In genomic region chr7:16760292-16760691, GRCm38 (mm10) we compare ENCODE assay signal across 10 mouse cellular contexts. TPM values are rescaled to one million over a fixed set of nuclear protein-coding genes. Genes with fewer than 3 reads are reported as not detected.
DNase-seq lines count a peak whose midpoint lies in the region; ATAC-seq and TF ChIP-seq lines count a peak whose summit lies in the region.
"Had no signal": no experiment of that assay in that cellular context is flagged by ENCODE, and none has a peak within 500 bp of the region (broad histone marks: within the 10 kb centered on the region; RNA-seq: fewer than 3 reads in every experiment).

No protein-coding gene starts in this region.

- 0 out of 2 replicates have a peak, but pooled peaks have one; percentile 5 for TF ChIP-seq CTCF in intestine, postnatal 0 days (IDR thresholded peaks at IDR 0.05; ENCODE audit: low read depth)

- no peak for ATAC-seq in kidney, embryonic 14.5 days (ENCODE audit: low FRiP score, low TSS enrichment)
- ATAC-seq in embryonic facial prominence, embryonic 15.5 days (ENCODE audit: insufficient number of reproducible peaks, low FRiP score, low TSS enrichment, low read depth): peak; percentile 26; the same call in 1 of the 2 replicates
- 0 out of 2 replicates have a peak, but pooled peaks have one; percentile 25 for ATAC-seq in intestine, postnatal 0 days
- ATAC-seq in hindbrain, embryonic 12.5 days (ENCODE audit: low FRiP score): no peak
- ATAC-seq: Patski had no signal

- DNase-seq in kidney, adult 11 months: peak; percentile 19
- peak; percentile 74 for DNase-seq in lung, postnatal 36 days
- DNase-seq in spleen, adult 12 weeks (ENCODE audit: low spot score): no peak
- DNase-seq in left cerebral cortex, adult 8-10 months (ENCODE audit: low spot score in 2 of 2): no peak

- H3K9ac ChIP-seq in kidney, embryonic 14.5 days (ENCODE audit: low read depth, low read length): no peak overlapping the region
- H3K9ac ChIP-seq in embryonic facial prominence, embryonic 15.5 days: no peak overlapping the region
- no peak overlapping the region for H3K9ac ChIP-seq in intestine, postnatal 0 days (ENCODE audit: low read depth, low read length)
- no peak overlapping the region for H3K9ac ChIP-seq in hindbrain, embryonic 12.5 days
- H3K9ac ChIP-seq: hindbrain, embryonic 15.5 days had no signal

- peaks cover 9% of the 10 kb centered on the region for H3K4me1 ChIP-seq in kidney, embryonic 14.5 days (ENCODE audit: control insufficient read depth, insufficient read depth, low read length)
- H3K4me1 ChIP-seq in embryonic facial prominence, embryonic 15.5 days: peaks cover 14% of the 10 kb centered on the region
- no peaks in the 10 kb centered on the region for H3K4me1 ChIP-seq in intestine, postnatal 0 days (replicated peaks; ENCODE audit: control insufficient read depth, insufficient read depth, low read length)
- peaks cover 3% of the 10 kb centered on the region; the same call in 1 of the 2 replicates for H3K4me1 ChIP-seq in hindbrain, embryonic 12.5 days
- H3K4me1 ChIP-seq: hindbrain, embryonic 15.5 days had no signal

- H3K4me3 ChIP-seq in kidney, embryonic 14.5 days (ENCODE audit: low read length): no peak overlapping the region
- no peak overlapping the region for H3K4me3 ChIP-seq in embryonic facial prominence, embryonic 15.5 days (replicated peaks)
- no peak overlapping the region for H3K4me3 ChIP-seq in intestine, postnatal 0 days (ENCODE audit: low read depth, low read length)
- no peak overlapping the region for H3K4me3 ChIP-seq in hindbrain, embryonic 12.5 days
- H3K4me3 ChIP-seq: hindbrain, embryonic 15.5 days had no signal

- H3K36me3 ChIP-seq in kidney, embryonic 14.5 days (ENCODE audit: control insufficient read depth, insufficient read depth, low read length): no peaks in the 10 kb centered on the region
- no peaks in the 10 kb centered on the region for H3K36me3 ChIP-seq in embryonic facial prominence, embryonic 15.5 days
- no peaks in the 10 kb centered on the region for H3K36me3 ChIP-seq in intestine, postnatal 0 days (ENCODE audit: control insufficient read depth, insufficient read depth)
- H3K36me3 ChIP-seq in hindbrain, embryonic 12.5 days: no peaks in the 10 kb centered on the region
- H3K36me3 ChIP-seq: hindbrain, embryonic 15.5 days had no signal

- no peak overlapping the region for H3K4me2 ChIP-seq in kidney, embryonic 14.5 days (replicated peaks; ENCODE audit: low read depth, low read length)
- no peak overlapping the region for H3K4me2 ChIP-seq in embryonic facial prominence, embryonic 15.5 days (replicated peaks)
- no peak overlapping the region for H3K4me2 ChIP-seq in intestine, postnatal 0 days (replicated peaks; ENCODE audit: low read depth)
- no peak overlapping the region for H3K4me2 ChIP-seq in hindbrain, embryonic 12.5 days (replicated peaks)
- H3K4me2 ChIP-seq: hindbrain, embryonic 15.5 days had no signal

- H3K27ac ChIP-seq in kidney, embryonic 14.5 days (ENCODE audit: low read depth, low read length): no peak overlapping the region
- 0 out of 2 replicates have a peak overlapping the region, but pooled peaks have one; percentile 8 for H3K27ac ChIP-seq in embryonic facial prominence, embryonic 15.5 days (replicated peaks)
- no peak overlapping the region for H3K27ac ChIP-seq in intestine, postnatal 0 days (ENCODE audit: low read depth, low read length)
- no peak overlapping the region for H3K27ac ChIP-seq in hindbrain, embryonic 12.5 days
- H3K27ac ChIP-seq: hindbrain, embryonic 15.5 days had no signal

- H3K27me3 ChIP-seq in kidney, embryonic 14.5 days (ENCODE audit: control insufficient read depth, insufficient read depth, low read length): no peaks in the 10 kb centered on the region
- H3K27me3 ChIP-seq in embryonic facial prominence, embryonic 15.5 days: no peaks in the 10 kb centered on the region
- no peaks in the 10 kb centered on the region for H3K27me3 ChIP-seq in intestine, postnatal 0 days (replicated peaks; ENCODE audit: control insufficient read depth, insufficient read depth, low read length)
- H3K27me3 ChIP-seq in hindbrain, embryonic 12.5 days: no peaks in the 10 kb centered on the region
- H3K27me3 ChIP-seq: hindbrain, embryonic 15.5 days; Patski had no signal

- H3K9me3 ChIP-seq in kidney, embryonic 14.5 days (ENCODE audit: control insufficient read depth, low read length): no peaks in the 10 kb centered on the region
- H3K9me3 ChIP-seq in embryonic facial prominence, embryonic 15.5 days (replicated peaks): no peaks in the 10 kb centered on the region
- H3K9me3 ChIP-seq in intestine, postnatal 0 days (ENCODE audit: control insufficient read depth): no peaks in the 10 kb centered on the region
- H3K9me3 ChIP-seq in hindbrain, embryonic 12.5 days (replicated peaks): no peaks in the 10 kb centered on the region
- H3K9me3 ChIP-seq: hindbrain, embryonic 15.5 days had no signal

- 20% methylated on average over 8 of the region's 8 CpGs for WGBS in kidney, embryonic 14.5 days
- 19% methylated on average over 8 of the region's 8 CpGs for WGBS in embryonic facial prominence, embryonic 15.5 days
- 15% methylated on average over 8 of the region's 8 CpGs for WGBS in intestine, postnatal 0 days
- WGBS in hindbrain, embryonic 12.5 days: 25% methylated on average over 8 of the region's 8 CpGs

RNA-seq across cellular contexts. Expression of gene Slc1a5, which starts 20.8 kb away (rescaled TPM):
- 30.2 and 36.1 TPM in 2 replicates for polyA plus RNA-seq in kidney, embryonic 14.5 days (2014; fragmentation: Nextera tagmentation; extraction: Ambion mirVana)
- 34.5 and 35.5 TPM in 2 replicates for polyA plus RNA-seq in embryonic facial prominence, embryonic 15.5 days (2015; fragmentation: Nextera tagmentation; extraction: Ambion mirVana)
- 19.8 and 22.8 TPM in 2 replicates for polyA plus RNA-seq in intestine, postnatal 0 days (2015; fragmentation: Nextera tagmentation; extraction: Ambion mirVana)
- 20.2 and 20.5 TPM in 2 replicates for polyA plus RNA-seq in hindbrain, embryonic 12.5 days (2016; fragmentation: Nextera tagmentation; extraction: Ambion mirVana)
- total RNA-seq in left cerebral cortex, adult 8-10 months (2022): 1 to 10 TPM; 4.3 to 7.4 (median 7.0) TPM

RNA-seq across cellular contexts. Expression of gene Ap2s1, which starts 22.1 kb away (rescaled TPM):
- polyA plus RNA-seq in kidney, embryonic 14.5 days (2014; fragmentation: Nextera tagmentation; extraction: Ambion mirVana): 270 and 336 TPM in 2 replicates
- 273 and 275 TPM in 2 replicates for polyA plus RNA-seq in embryonic facial prominence, embryonic 15.5 days (2015; fragmentation: Nextera tagmentation; extraction: Ambion mirVana)
- 316 and 329 TPM in 2 replicates for polyA plus RNA-seq in intestine, postnatal 0 days (2015; fragmentation: Nextera tagmentation; extraction: Ambion mirVana)
- 262 and 292 TPM in 2 replicates for polyA plus RNA-seq in hindbrain, embryonic 12.5 days (2016; fragmentation: Nextera tagmentation; extraction: Ambion mirVana)
- 100 to 1,000 TPM; 244 to 255 (median 248) TPM for total RNA-seq in left cerebral cortex, adult 8-10 months (2022)

RNA-seq across cellular contexts. Expression of gene Ceacam9, which starts 38.6 kb away (rescaled TPM):
- not detected in 2 replicates for polyA plus RNA-seq in kidney, embryonic 14.5 days (2014; fragmentation: Nextera tagmentation; extraction: Ambion mirVana)
- polyA plus RNA-seq in embryonic facial prominence, embryonic 15.5 days (2015; fragmentation: Nextera tagmentation; extraction: Ambion mirVana): not detected in 2 replicates
- not detected in 2 replicates for polyA plus RNA-seq in intestine, postnatal 0 days (2015; fragmentation: Nextera tagmentation; extraction: Ambion mirVana)
- polyA plus RNA-seq in hindbrain, embryonic 12.5 days (2016; fragmentation: Nextera tagmentation; extraction: Ambion mirVana): not detected in 2 replicates
- under 1 TPM in 2 of 4 experiments, not detected in 2; 0.23 to 0.28 TPM for total RNA-seq in left cerebral cortex, adult 8-10 months (2022)
- polyA plus RNA-seq: Patski had no signal

RNA-seq across cellular contexts. Expression of gene Strn4, which starts 55.4 kb away (rescaled TPM):
- 75.5 and 111 TPM in 2 replicates for polyA plus RNA-seq in kidney, embryonic 14.5 days (2014; fragmentation: Nextera tagmentation; extraction: Ambion mirVana)
- polyA plus RNA-seq in embryonic facial prominence, embryonic 15.5 days (2015; fragmentation: Nextera tagmentation; extraction: Ambion mirVana): 108 and 114 TPM in 2 replicates
- polyA plus RNA-seq in intestine, postnatal 0 days (2015; fragmentation: Nextera tagmentation; extraction: Ambion mirVana): 33.7 and 35.8 TPM in 2 replicates
- 180 and 183 TPM in 2 replicates for polyA plus RNA-seq in hindbrain, embryonic 12.5 days (2016; fragmentation: Nextera tagmentation; extraction: Ambion mirVana)
- 100 to 1,000 TPM; 205 to 269 (median 250) TPM for total RNA-seq in left cerebral cortex, adult 8-10 months (2022)

RNA-seq across cellular contexts. Expression of gene Fkrp, which starts 56.2 kb away (rescaled TPM):
- polyA plus RNA-seq in kidney, embryonic 14.5 days (2014; fragmentation: Nextera tagmentation; extraction: Ambion mirVana): 23.6 and 31.1 TPM in 2 replicates
- polyA plus RNA-seq in embryonic facial prominence, embryonic 15.5 days (2015; fragmentation: Nextera tagmentation; extraction: Ambion mirVana): 27.8 and 30.3 TPM in 2 replicates
- 12.3 and 12.7 TPM in 2 replicates for polyA plus RNA-seq in intestine, postnatal 0 days (2015; fragmentation: Nextera tagmentation; extraction: Ambion mirVana)
- polyA plus RNA-seq in hindbrain, embryonic 12.5 days (2016; fragmentation: Nextera tagmentation; extraction: Ambion mirVana): 38.7 and 39.1 TPM in 2 replicates
- 10 to 100 TPM; 49.6 to 68.2 (median 56.9) TPM for total RNA-seq in left cerebral cortex, adult 8-10 months (2022)

Comparison
In these comparisons a context has a peak if more than half of its experiments do, and no peak if none do; other contexts are left out.
1. DNase-seq: peak in kidney, adult 11 months (single experiment) and lung, postnatal 36 days (single experiment); none in spleen, adult 12 weeks (single experiment) and left cerebral cortex, adult 8-10 months (0 of 2).
2. ATAC-seq: peak in embryonic facial prominence, embryonic 15.5 days (single experiment) and intestine, postnatal 0 days (single experiment); none in kidney, embryonic 14.5 days (single experiment) and hindbrain, embryonic 12.5 days (single experiment).